Mouse (Mus musculus) liver, embryonic 15.5 days (tissue): ENCODE results near the gene Casc3. TPM values are rescaled to one million over a fixed set of nuclear protein-coding genes. Genes with fewer than 3 reads are reported as not detected.
A peak's percentile ranks its signal among the peaks of the same experiment; 100 is the strongest.

ENCODE experiments used
- ATAC-seq: fragments of 200-750 bp; cut with Nextera tagmentation; 2 replicates; pipeline ENCODE4 v1.8.0; 2017; ENCODE audit warnings: moderate number of reproducible peaks, mild to moderate bottlenecking, moderate library complexity; ENCODE audit not compliant: insufficient read depth
- H3K27ac ChIP-seq: fragments of 300-500 bp; sonication (generic); replicated peaks from 2 replicates; pipeline ENCODE4 v1.5.1; 2015; ENCODE audit warnings: mild to moderate bottlenecking, inconsistent platforms
- H3K27me3 ChIP-seq: fragments of 300-500 bp; sonication (generic); 2 replicates; pipeline ENCODE4 v1.6.1; 2015; ENCODE audit warnings: mild to moderate bottlenecking, inconsistent platforms
- H3K36me3 ChIP-seq: fragments of 300-500 bp; sonication (generic); replicated peaks from 2 replicates; pipeline ENCODE4 v1.6.1; 2015; ENCODE audit warnings: moderate library complexity, mild to moderate bottlenecking, inconsistent platforms
- H3K4me1 ChIP-seq: fragments of 300-500 bp; sonication (generic); replicated peaks from 2 replicates; pipeline ENCODE4 v1.6.1; 2015; ENCODE audit warnings: inconsistent platforms
- H3K4me2 ChIP-seq: fragments of 300-500 bp; sonication (generic); 2 replicates; pipeline ENCODE4 v1.6.1; 2015; ENCODE audit warnings: moderate library complexity, mild to moderate bottlenecking, inconsistent platforms
- H3K4me3 ChIP-seq: fragments of 300-500 bp; sonication (generic); replicated peaks from 2 replicates; pipeline ENCODE4 v1.5.1; 2015; ENCODE audit warnings: mild to moderate bottlenecking, inconsistent platforms
- H3K9ac ChIP-seq: fragments of 300-500 bp; sonication (generic); 2 replicates; pipeline ENCODE4 v1.6.1; 2015; ENCODE audit warnings: moderate library complexity, mild to moderate bottlenecking, inconsistent platforms
- H3K9me3 ChIP-seq: fragments of 300-500 bp; sonication (generic); replicated peaks from 2 replicates; pipeline ENCODE4 v1.6.1; 2016; ENCODE audit warnings: inconsistent platforms
- WGBS: fragments of 180-500 bp; shearing (Covaris S2); methylation state at CpG from one replicate; pipeline ENCODE4 v1.1.7; 2015; ENCODE audit warnings: mixed read lengths; ENCODE audit not compliant: insufficient replicate concordance; 5-methylcytosine and 5-hydroxymethylcytosine counted together
- polyA plus RNA-seq: library from polyadenylated mRNA; unstranded; fragments of >200 nt; fragmentation: Nextera tagmentation; extraction: Ambion mirVana; gene quantifications from 2 replicates; pipeline ENCODE4 v1.2.1, GENCODE M21; 2015

Casc3 gene
- polyA plus RNA-seq, 1 experiment from 2014 or later, result 14.4 TPM

DNA sequence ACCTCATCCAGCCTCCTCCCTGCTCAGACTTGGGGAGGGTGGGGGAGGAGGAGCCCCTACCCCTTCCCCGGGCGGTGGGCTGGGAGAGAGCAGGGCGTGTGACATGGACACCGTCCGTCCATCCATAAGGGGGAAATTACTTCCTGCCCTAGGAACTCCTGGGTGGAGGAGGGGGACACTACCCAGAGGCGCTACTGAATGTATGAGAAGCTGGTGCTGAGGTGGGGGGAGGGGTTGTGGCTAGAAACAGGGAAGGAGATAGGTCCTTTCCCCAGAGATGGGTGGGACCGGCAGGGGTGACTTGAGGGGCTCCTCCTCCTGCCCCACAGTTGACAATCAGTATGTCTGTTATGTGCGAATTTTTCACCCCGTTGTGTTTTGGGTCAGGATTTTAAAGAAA lies 37.4 kb upstream of the Casc3 start:
- no peaks in the 10 kb centered on the region for H3K9me3 ChIP-seq
- WGBS, result 12% methylated on average over 9 of the region's 9 CpGs
- H3K4me3 ChIP-seq, result peak overlapping the region; percentile 54
- peaks cover 96% of the 10 kb centered on the region for H3K4me1 ChIP-seq
- ATAC-seq, result peak; percentile 59
- no peaks in the 10 kb centered on the region for H3K27me3 ChIP-seq
- H3K9ac ChIP-seq, result 0 out of 2 replicates have a peak overlapping the region, but pooled peaks have one; percentile 12
- H3K27ac ChIP-seq, result peak overlapping the region; percentile 92
- H3K36me3 ChIP-seq, result peaks cover 48% of the 10 kb centered on the region
- peak overlapping the region; percentile 87 for H3K4me2 ChIP-seq

DNA sequence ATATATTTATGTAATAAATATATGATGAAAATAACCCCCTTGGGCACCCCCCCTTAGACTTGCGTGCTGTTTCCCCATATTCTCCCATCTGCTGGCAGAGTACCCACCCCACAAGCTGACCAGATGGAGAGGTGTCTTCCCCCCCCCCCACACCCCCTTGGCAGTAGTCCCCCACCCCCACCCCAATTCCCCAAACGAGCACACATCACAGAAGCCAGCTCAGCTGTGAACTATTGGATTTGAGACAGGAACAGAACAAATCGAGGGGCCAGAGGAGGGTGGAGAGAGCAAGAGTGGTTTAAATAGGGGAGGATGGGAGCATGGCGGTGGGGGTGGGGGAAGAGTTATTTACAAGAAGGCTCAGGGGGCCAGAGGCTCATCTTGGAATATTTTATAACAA lies 37.0 kb upstream of the Casc3 start:
- peak overlapping the region; percentile 54 for H3K4me3 ChIP-seq
- H3K4me2 ChIP-seq, result peak overlapping the region; percentile 87
- H3K4me1 ChIP-seq, result peaks cover 98% of the 10 kb centered on the region
- ATAC-seq, result no peak
- H3K36me3 ChIP-seq, result peaks cover 45% of the 10 kb centered on the region
- H3K27me3 ChIP-seq, result no peaks in the 10 kb centered on the region
- H3K9me3 ChIP-seq, result no peaks in the 10 kb centered on the region
- 16% methylated on average over 4 of the region's 4 CpGs for WGBS
- peak overlapping the region; percentile 92 for H3K27ac ChIP-seq
- H3K9ac ChIP-seq, result peak overlapping the region; percentile 65

DNA sequence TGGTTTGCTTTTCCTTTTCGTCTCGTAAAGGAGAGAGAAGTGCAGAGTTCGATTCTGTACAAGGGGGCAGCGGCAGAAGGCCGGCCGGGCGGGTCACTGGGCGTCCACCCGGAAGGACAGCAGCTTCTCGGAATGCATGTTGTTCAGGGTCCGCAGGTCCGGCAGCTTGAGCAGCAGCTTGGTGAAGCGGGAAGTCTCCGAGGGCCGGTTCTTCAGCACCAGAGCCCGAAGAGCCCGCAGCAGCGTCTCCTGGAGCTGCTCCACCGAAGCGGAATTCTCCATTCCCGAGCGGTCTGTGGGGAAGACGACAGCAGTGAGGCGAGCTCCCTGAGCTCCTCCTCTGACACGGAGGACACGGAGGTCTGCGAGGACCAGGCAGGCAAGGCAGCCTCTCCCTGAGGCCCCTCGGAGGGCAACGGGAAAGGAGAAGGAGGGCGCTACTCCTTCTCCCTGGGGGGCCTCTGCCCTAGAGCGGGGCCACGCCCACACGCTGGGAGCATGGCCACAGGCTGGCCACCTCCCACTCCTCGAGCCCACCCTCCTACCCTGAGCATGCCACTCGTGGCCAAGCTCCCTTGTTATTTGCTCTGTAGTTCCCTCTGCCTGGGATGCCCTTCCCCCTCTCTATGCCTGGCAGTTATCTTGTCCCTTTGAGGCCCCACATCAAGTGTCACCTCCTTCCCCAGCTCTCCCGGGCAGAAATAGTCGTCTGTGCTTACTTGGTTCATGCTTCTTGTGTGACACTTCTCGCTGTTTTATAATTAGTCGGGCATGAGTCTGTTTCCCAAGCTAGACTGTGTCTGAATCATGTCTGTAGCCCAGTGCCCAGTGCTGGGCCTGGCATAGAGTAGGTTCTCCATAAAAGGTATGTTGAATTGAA lies 36.3 kb upstream of the Casc3 start:
- H3K27ac ChIP-seq, result peak overlapping the region; percentile 92
- H3K4me3 ChIP-seq, result peak overlapping the region; percentile 54
- H3K9me3 ChIP-seq, result no peaks in the 10 kb centered on the region
- peak; percentile 65 for ATAC-seq
- 20% methylated on average over 39 of the region's 39 CpGs for WGBS
- peak overlapping the region; percentile 87 for H3K4me2 ChIP-seq
- H3K36me3 ChIP-seq, result peaks cover 38% of the 10 kb centered on the region
- peaks cover 98% of the 10 kb centered on the region for H3K4me1 ChIP-seq
- peak overlapping the region; percentile 65 for H3K9ac ChIP-seq
- no peaks in the 10 kb centered on the region for H3K27me3 ChIP-seq

DNA sequence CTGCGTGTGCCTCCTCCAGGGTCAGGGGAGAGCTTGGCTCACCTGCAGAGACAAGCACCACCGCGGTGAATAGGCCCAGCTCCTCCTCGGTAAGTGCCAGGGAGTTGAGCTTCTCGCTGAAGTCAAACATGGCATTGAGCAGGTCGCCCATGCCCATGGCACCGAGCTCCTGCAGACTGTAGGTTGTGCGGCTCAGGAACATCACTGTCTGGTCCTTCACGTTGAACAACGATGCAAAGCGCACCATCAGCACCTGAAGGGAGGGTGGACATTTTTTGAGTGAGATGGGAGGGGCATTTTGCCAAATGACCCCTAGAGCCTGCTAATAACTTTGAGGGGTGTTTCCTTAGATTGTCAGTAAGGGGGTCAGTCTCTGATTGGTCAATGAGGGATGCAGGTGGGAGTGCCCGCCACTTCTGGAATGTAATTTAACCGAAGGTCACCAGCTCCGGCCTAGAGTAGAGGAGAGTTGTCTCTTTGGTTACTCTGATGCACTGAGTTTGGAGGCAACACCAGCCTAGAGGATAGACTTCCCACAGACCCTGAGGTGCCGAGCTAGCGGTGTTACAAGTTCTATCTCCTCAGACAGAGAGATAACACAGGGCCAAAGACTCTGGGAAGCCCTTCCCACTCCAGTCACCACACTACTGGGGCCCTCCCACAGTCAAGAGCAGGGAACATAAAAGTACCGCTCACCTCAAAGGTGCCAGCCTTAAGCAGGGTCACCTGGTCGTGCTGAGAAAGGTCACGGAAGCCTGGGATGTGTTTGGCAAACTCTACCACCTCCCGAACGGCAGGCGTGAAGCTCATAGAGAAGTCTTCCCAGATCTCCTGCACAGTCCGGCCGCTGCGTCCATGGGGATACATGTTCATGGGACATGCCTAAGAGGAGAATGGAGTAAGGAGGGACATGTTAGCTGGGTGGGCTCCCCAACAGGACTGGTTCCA lies 35.4 kb upstream of the Casc3 start:
- ATAC-seq, result no peak
- Histone ChIP-seq H3K27me3 (no peaks in the 10 kb centered on the region), H3K9ac (peak overlapping the region; percentile 65), H3K4me2 (peak overlapping the region; percentile 87), H3K9me3 (no peaks in the 10 kb centered on the region), H3K4me1 (peaks cover 98% of the 10 kb centered on the region), H3K36me3 (peaks cover 29% of the 10 kb centered on the region), H3K4me3 (peak overlapping the region; percentile 54), H3K27ac (peak overlapping the region; percentile 92)
- WGBS, result 65% methylated on average over 25 of the region's 25 CpGs

DNA sequence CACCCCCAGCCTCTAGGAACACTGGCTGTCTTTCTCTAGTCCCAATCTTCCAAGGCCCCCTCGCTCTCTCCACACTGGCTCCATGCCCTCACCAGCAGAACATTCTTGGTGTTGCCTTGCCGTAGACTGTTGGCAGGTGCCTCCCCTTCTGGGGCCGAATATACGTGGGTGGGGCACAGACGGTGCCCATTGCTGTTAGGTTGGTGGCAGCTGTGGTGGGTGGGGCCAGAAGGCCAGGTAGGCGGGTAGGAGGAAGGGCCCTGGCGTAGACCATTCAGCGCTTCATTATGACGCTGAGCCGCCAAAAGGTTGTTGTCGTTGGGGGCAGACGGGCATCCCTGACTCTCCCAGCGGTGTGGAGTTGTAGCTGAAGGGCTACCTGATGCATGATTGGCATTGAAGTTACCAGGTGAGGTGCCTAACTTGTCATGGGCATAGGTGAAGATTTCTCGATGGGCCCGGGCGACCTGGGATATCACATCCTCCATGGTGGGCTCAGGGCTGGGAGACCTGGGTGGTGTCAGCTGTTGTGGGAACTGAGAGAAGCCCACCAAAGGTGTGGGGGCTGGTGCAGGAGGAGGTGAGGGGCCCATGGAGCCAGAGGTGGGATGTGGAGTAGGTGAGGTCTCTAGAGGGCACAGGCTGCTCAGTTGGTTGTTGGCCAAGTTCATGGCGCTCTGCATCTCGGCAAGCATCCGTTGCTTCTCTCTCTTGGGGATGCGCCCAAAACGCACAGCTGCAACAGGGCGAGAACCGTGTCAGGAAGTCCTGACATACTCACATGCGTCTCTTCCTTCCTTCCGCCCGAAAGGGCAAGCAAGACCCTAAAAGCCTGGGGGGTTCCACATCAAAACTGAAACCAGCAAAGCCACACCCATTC lies 34.4 kb upstream of the Casc3 start:
- no peaks in the 10 kb centered on the region for H3K27me3 ChIP-seq
- H3K4me2 ChIP-seq, result no peak overlapping the region
- H3K36me3 ChIP-seq, result peaks cover 19% of the 10 kb centered on the region
- ATAC-seq, result no peak
- no peak overlapping the region for H3K4me3 ChIP-seq
- H3K9me3 ChIP-seq, result no peaks in the 10 kb centered on the region
- H3K4me1 ChIP-seq, result peaks cover 99% of the 10 kb centered on the region
- H3K27ac ChIP-seq, result peak overlapping the region; percentile 92; the same call in 1 of the 2 replicates
- H3K9ac ChIP-seq, result no peak overlapping the region
- WGBS, result 83% methylated on average over 26 of the region's 26 CpGs

DNA sequence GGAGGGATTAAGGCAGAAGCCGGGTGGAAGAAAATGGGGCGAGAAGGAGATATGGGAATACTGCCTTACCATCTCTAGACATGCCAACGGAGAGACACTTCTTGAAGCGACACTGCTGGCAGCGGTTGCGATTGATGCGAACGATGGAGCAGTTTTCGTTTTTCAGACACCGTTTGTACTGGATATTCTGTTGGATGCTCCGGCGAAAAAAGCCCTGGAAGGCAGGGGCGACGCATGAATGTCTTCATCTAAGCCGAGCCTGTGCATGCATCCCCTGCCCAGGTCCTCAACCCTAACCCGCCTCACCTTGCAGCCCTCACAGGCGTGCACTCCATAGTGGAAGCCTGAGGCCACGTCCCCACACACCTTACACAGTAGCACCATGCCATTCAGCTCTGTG lies 33.6 kb upstream of the Casc3 start:
- WGBS, result 89% methylated on average over 18 of the region's 18 CpGs
- Histone ChIP-seq H3K9me3 (no peaks in the 10 kb centered on the region), H3K4me2 (no peak overlapping the region), H3K4me3 (no peak overlapping the region), H3K27me3 (no peaks in the 10 kb centered on the region), H3K9ac (no peak overlapping the region), H3K36me3 (peaks cover 17% of the 10 kb centered on the region; the same call in 1 of the 2 replicates), H3K4me1 (peaks cover 99% of the 10 kb centered on the region), H3K27ac (no peak overlapping the region)
- ATAC-seq, result no peak

DNA sequence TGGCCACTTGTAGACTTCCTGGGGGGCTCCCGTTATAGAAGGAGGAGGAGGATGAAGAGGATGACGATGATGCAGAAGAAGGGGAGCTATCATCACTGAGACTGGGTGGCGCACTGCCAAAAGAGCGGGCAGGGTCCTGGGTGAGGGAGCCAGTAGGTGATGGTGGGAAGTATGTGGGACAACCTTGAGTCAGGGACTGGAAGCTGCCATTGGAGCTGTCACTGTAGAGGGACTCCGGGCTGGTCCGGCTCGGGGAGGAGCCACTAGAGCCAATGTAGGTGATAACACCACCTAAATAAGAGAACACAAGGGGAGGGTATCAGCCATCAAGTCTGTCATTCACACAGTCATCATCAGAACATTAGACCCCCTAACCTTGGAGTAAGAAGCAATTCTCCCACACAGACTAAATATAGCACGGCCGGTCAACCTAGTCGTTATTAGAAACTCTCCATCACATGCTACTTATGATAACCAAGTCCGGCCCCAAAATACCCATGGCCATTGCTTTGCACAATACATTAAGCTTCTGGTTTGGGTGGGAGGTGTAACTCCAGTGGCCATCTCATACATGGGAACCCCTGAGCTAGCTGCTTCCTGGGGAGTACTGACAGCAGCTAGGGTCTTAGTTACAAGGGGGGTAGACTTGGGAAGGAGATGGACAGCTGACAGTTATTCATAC lies 32.7 kb upstream of the Casc3 start:
- WGBS, result 71% methylated on average over 11 of the region's 11 CpGs
- Histone ChIP-seq H3K27me3 (no peaks in the 10 kb centered on the region), H3K4me3 (no peak overlapping the region), H3K4me1 (peaks cover 99% of the 10 kb centered on the region), H3K4me2 (no peak overlapping the region), H3K9me3 (no peaks in the 10 kb centered on the region), H3K27ac (peak overlapping the region; percentile 69), H3K36me3 (peaks cover 17% of the 10 kb centered on the region; the same call in 1 of the 2 replicates), H3K9ac (no peak overlapping the region)
- ATAC-seq, result no peak

DNA sequence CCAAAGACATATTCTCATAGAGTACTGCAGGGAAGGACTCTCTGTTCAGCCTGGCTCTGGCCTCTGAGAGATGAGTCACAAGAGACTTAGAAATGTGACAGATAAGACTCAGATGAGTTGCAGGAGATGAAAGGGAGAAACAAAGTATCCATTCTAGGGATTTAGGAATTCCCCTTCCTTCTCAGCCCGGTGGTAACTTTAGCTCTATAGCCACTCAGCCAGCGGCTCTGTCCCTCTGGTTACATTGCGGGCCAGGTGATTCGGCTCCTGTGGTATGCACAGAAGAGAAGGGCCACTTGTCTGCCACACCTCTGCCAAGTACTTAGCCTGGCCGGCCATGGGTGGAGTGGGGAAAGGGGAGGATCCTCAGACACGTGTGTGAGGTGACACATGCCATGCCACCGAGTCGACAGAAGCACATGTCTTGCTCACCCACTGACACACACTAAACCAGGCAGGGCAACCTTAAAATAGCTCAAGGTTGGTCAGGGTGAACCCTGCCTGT lies 32.0 kb upstream of the Casc3 start:
- H3K27ac ChIP-seq, result peak overlapping the region; percentile 69
- ATAC-seq, result no peak
- H3K9me3 ChIP-seq, result no peaks in the 10 kb centered on the region
- H3K4me2 ChIP-seq, result peak overlapping the region; percentile 30
- WGBS, result 47% methylated on average over 8 of the region's 8 CpGs
- H3K4me1 ChIP-seq, result peaks cover 99% of the 10 kb centered on the region
- H3K9ac ChIP-seq, result no peak overlapping the region
- peaks cover 17% of the 10 kb centered on the region; the same call in 1 of the 2 replicates for H3K36me3 ChIP-seq
- H3K4me3 ChIP-seq, result no peak overlapping the region
- no peaks in the 10 kb centered on the region for H3K27me3 ChIP-seq

DNA sequence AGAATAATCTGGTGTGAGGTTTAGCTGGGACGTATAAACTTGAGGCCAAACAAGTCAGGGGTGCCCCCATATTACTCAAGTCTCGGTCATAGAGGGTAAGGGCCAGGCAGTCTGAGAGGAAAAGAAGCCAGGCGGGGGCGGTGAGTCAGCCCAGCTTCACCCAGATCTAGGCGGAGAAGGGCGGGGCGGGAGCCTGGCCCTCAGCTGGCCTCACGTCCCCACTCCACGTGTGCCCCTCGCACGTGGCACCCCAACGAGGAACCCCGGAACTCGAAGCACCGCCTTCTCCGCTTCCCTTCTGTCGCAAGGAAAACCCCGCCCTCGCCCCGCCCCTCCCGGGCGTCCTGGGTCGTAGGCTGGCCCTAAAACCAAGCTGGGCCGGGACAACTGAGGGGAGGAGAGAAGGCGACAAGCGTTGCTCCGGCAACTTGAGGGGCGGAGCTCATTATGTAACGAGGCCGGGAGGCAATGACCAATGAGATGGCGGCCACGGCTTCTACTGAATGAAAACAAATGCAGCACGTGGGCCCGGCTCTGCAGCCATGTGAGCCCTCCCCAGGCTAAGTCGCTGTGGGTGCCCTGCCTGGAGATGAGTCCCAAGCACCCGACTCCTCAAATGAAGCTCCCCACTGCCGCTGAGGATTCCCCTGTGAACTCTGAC lies 30.9 kb upstream of the Casc3 start:
- H3K4me1 ChIP-seq, result peaks cover 92% of the 10 kb centered on the region
- peak overlapping the region; percentile 80 for H3K4me2 ChIP-seq
- peak; percentile 87 for ATAC-seq
- H3K9ac ChIP-seq, result no peak overlapping the region
- peak overlapping the region; percentile 46 for H3K4me3 ChIP-seq
- no peaks in the 10 kb centered on the region for H3K9me3 ChIP-seq
- peaks cover 17% of the 10 kb centered on the region; the same call in 1 of the 2 replicates for H3K36me3 ChIP-seq
- under 1% methylated on average over 37 of the region's 37 CpGs for WGBS
- H3K27me3 ChIP-seq, result no peaks in the 10 kb centered on the region
- peak overlapping the region; percentile 69; the same call in 1 of the 2 replicates for H3K27ac ChIP-seq
